ENCODE assay signal across 10 mouse cellular contexts in the genomic region with DNA sequence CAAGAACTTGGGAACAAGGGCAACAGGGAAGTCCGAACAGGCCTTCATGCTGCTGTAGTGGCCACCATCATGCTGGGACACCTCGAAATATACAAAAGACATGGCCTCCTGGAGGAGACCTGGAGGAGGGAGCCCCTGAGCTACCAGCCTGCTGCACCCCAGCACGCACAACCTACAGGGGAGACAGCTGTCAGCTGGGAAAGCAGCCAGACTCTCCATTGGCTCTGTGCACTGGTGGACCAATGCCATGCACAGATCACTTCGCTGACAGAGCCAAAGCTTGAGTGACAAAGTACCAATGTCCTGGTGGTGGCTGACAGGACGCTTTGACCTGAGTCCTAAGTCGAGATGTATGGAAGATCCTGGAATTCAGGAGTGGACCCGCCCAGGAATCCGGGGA.
DNase-seq lines count a peak whose midpoint lies in the region; ATAC-seq lines count a peak whose summit lies in the region.
"Had no signal": no experiment of that assay in that cellular context is flagged by ENCODE, and none has a peak within 500 bp of the region (broad histone marks: within the 10 kb centered on the region; RNA-seq: fewer than 3 reads in every experiment).

No protein-coding gene starts in this region.

- ATAC-seq in frontal cortex, adult (ENCODE audit: low TSS enrichment) = peak; percentile 43

- no peak for DNase-seq in frontal cortex, postnatal 14 days (ENCODE audit: low spot score in 2 of 2)
- peak; percentile 66 to 67 for DNase-seq in right cerebral cortex, postnatal 10 days (ENCODE audit: low spot score in 2 of 2)
- no peak for DNase-seq in right cerebral cortex, postnatal 4 days
- peak; percentile 74 to 77 for DNase-seq in cerebellum, postnatal 36 days
- no peak for DNase-seq in B cell, adult 2 months
- DNase-seq in neural tube, embryonic 10.5 days (ENCODE audit: extremely low spot score, low spot score) = no peak
- no peak for DNase-seq in frontal cortex, postnatal 25 days (ENCODE audit: low spot score in 2 of 2)
- DNase-seq: kidney, adult 8-10 months; right cerebral cortex, adult 18-20 months had no signal

Comparison
In these comparisons a context has a peak if more than half of its experiments do, and no peak if none do; other contexts are left out.
1. DNase-seq: peak in right cerebral cortex, postnatal 10 days (2 of 2) and cerebellum, postnatal 36 days (2 of 2); none in frontal cortex, postnatal 14 days (0 of 2), right cerebral cortex, postnatal 4 days (single experiment), B cell, adult 2 months (0 of 2), neural tube, embryonic 10.5 days (single experiment) and frontal cortex, postnatal 25 days (0 of 2).